Mouse (Mus musculus) limb, embryonic 14.5 days (tissue): ENCODE data around the gene Zmiz1. TPM values are rescaled to one million over a fixed set of nuclear protein-coding genes. Genes with fewer than 3 reads are reported as not detected.

Source experiments
- ATAC-seq: fragments of 200-750 bp; cut with Nextera tagmentation; 2 replicates; pipeline ENCODE4 v1.8.0; 2017; ENCODE audit warnings: low read depth, moderate number of reproducible peaks, moderate TSS enrichment; ENCODE audit not compliant: low FRiP score
- DNase-seq: peaks from one replicate; pipeline ENCODE4 v3.0.0-alpha.2; 2015; ENCODE audit warnings: low spot score
- H3K27ac ChIP-seq: fragments of 300-500 bp; sonication (generic); replicated peaks from 2 replicates; pipeline ENCODE4 v1.5.1; 2014; ENCODE audit warnings: low read depth, mild to moderate bottlenecking, low read length, moderate library complexity, mixed read lengths
- H3K27me3 ChIP-seq: fragments of 300-500 bp; sonication (generic); 2 replicates; pipeline ENCODE4 v1.6.1; 2014; ENCODE audit warnings: low read length, mixed read lengths; ENCODE audit not compliant: control insufficient read depth, insufficient read depth
- H3K36me3 ChIP-seq: fragments of 300-500 bp; sonication (generic); 2 replicates; pipeline ENCODE4 v1.6.1; 2014; ENCODE audit warnings: mild to moderate bottlenecking, low read length, moderate library complexity, mixed read lengths; ENCODE audit not compliant: control insufficient read depth, insufficient read depth
- H3K4me1 ChIP-seq: fragments of 300-500 bp; sonication (generic); 2 replicates; pipeline ENCODE4 v1.6.1; 2014; ENCODE audit warnings: antibody characterized with exemption, low read length, mixed read lengths; ENCODE audit not compliant: control insufficient read depth, insufficient read depth
- H3K4me2 ChIP-seq: fragments of 300-500 bp; sonication (generic); replicated peaks from 2 replicates; pipeline ENCODE4 v1.6.1; 2014; ENCODE audit warnings: low read depth, mild to moderate bottlenecking, low read length, moderate library complexity; ENCODE audit not compliant: severe bottlenecking
- H3K4me3 ChIP-seq: fragments of 300-500 bp; sonication (generic); replicated peaks from 2 replicates; pipeline ENCODE4 v1.5.1; 2014; ENCODE audit warnings: low read length
- H3K9ac ChIP-seq: fragments of 300-500 bp; sonication (generic); 2 replicates; pipeline ENCODE4 v1.6.1; 2014; ENCODE audit warnings: mild to moderate bottlenecking, low read depth, low read length, moderate library complexity; ENCODE audit not compliant: severe bottlenecking
- H3K9me3 ChIP-seq: fragments of 300-500 bp; sonication (generic); 2 replicates; pipeline ENCODE4 v1.6.1; 2016; ENCODE audit warnings: low read length; ENCODE audit not compliant: control insufficient read depth
- POLR2A ChIP-seq: fragments of 200-500 bp; IDR thresholded peaks from 2 replicates; pipeline ENCODE4 v1.8.0; 2012; ENCODE audit warnings: inconsistent platforms, mild to moderate bottlenecking, moderate library complexity, borderline replicate concordance; ENCODE audit not compliant: insufficient read depth, insufficient read length; ENCODE audit errors: extremely low read depth
- WGBS: fragments of 180-500 bp; shearing (Covaris S2); extraction: QIAGEN DNeasy Blood & Tissue Kit; methylation state at CpG from one replicate; pipeline ENCODE4 v1.1.7; 2014; 5-methylcytosine and 5-hydroxymethylcytosine counted together
- polyA plus RNA-seq, 2 experiments: library from polyadenylated mRNA; depleted of rRNA in 1 of 2; stranded (reverse) in 1 of 2; unstranded in 1 of 2; fragments of >200 nt; fragmentation: Nextera tagmentation in 1 of 2; extraction: Ambion mirVana in 1 of 2; gene quantifications; 2 replicates each; pipeline versions ENCODE4 v1.2.1 to v1.2.3; 2012 to 2014

Gene Zmiz1
- polyA plus RNA-seq, 2 experiments: 61.8 to 81.2 TPM

DNA sequence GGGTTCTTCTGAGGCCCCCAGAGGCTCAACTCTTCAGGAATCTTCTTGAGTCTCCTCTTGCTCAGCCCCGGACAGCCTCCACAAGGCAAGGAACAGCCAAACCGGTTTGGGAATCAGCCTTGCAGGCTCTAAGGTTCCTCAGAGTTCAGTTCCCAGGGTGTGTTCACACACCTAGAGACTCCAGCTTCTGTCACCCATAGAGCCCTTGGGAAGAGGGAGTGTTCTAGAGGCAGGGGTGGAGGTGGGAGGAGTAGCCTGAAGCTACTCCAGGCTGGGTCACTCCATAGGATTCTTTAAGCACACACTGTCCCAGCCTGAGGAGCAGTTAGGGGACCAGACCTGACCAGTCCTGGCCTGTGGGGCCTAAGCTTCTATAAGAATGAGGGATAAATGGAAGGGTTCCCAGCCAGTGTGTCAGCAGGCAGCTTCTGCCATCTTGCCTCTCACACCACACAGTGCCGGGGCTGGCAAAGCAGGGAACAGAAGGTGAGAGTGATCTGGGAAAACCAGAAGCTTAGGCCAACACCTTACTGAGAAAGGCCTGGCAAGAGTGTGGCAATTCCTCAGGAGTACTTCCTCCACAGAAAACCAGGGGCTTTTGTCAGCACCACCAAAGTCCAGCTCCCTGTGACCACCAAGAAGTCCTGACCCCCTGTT lies 168.7 kb downstream of the Zmiz1 start:
- no peaks in the 10 kb centered on the region for H3K9me3 ChIP-seq
- H3K4me2 ChIP-seq: no peak overlapping the region
- peaks cover 3% of the 10 kb centered on the region; the same call in 1 of the 2 replicates for H3K4me1 ChIP-seq
- no peaks in the 10 kb centered on the region for H3K27me3 ChIP-seq
- no peak overlapping the region for H3K27ac ChIP-seq
- H3K4me3 ChIP-seq: no peak overlapping the region
- WGBS: 68% methylated on average over 3 of the region's 3 CpGs
- TF ChIP-seq POLR2A: no peak
- 0 out of 2 replicates have a peak, but pooled peaks have one; percentile 16 for ATAC-seq
- H3K36me3 ChIP-seq: peaks cover 69% of the 10 kb centered on the region
- DNase-seq: no peak
- no peak overlapping the region for H3K9ac ChIP-seq

GRCm38 (mm10) chr14:25628448-25629099 lies 169.6 kb downstream of the Zmiz1 start:
- H3K27me3 ChIP-seq: no peaks in the 10 kb centered on the region
- no peak for ATAC-seq
- peaks cover under 1% of the 10 kb centered on the region; the same call in 1 of the 2 replicates for H3K4me1 ChIP-seq
- no peak for DNase-seq
- no peak for TF ChIP-seq POLR2A
- 72% methylated on average over 5 of the region's 5 CpGs for WGBS
- peaks cover 65% of the 10 kb centered on the region for H3K36me3 ChIP-seq
- H3K9ac ChIP-seq: no peak overlapping the region
- no peaks in the 10 kb centered on the region for H3K9me3 ChIP-seq
- no peak overlapping the region for H3K27ac ChIP-seq
- H3K4me2 ChIP-seq: no peak overlapping the region
- no peak overlapping the region for H3K4me3 ChIP-seq

DNA sequence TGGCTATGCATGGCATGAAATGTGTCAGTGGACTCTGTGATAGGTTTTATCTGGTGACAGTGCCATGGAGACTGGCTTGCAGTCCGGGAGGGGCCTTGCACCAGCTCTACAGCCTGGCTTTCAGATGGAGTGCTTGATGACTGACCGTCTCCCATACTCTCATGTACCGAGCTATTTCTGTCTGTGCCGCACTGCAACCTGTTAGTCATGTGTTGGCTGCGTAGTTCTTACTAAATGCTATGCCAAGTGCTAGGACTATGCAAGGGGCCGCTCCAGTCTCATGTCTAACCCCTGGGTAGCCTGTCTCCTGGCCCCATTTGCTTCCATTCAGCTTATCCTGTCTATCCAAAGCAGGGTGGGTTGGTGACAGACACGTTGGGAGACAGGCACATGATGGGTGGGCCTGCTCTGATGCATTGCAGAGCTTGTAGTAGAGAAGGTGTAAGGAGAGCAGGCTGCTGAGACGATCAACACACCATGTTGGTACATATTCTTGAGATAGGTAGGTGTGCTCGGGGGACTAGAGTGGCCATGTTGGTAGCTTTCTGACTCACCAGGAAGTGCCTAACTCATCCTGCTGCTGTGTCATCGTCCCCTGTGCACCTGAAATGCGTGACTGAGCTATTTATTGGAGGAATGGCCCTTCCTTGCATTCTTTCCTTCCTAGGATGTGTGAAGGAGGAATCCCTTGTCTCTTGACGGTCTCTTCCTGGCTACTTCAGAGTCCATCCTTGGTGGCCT lies 171.1 kb downstream of the Zmiz1 start:
- H3K27me3 ChIP-seq: no peaks in the 10 kb centered on the region
- H3K9me3 ChIP-seq: no peaks in the 10 kb centered on the region
- 84% methylated on average over 12 of the region's 12 CpGs for WGBS
- no peaks in the 10 kb centered on the region; the same call in 1 of the 2 replicates for H3K4me1 ChIP-seq
- ATAC-seq (no peak), DNase-seq (no peak)
- H3K36me3 ChIP-seq: peaks cover 57% of the 10 kb centered on the region
- H3K9ac ChIP-seq: no peak overlapping the region
- H3K4me3 ChIP-seq: no peak overlapping the region
- H3K27ac ChIP-seq: no peak overlapping the region
- no peak for TF ChIP-seq POLR2A
- no peak overlapping the region for H3K4me2 ChIP-seq

GRCm38 (mm10) chr14:25630647-25631409 lies 171.8 kb downstream of the Zmiz1 start:
- H3K9ac ChIP-seq: no peak overlapping the region
- no peak for DNase-seq
- no peak overlapping the region for H3K4me2 ChIP-seq
- H3K4me3 ChIP-seq: no peak overlapping the region
- no peak overlapping the region for H3K27ac ChIP-seq
- 75% methylated on average over 7 of the region's 7 CpGs for WGBS
- H3K36me3 ChIP-seq: peaks cover 57% of the 10 kb centered on the region
- H3K9me3 ChIP-seq: no peaks in the 10 kb centered on the region
- H3K4me1 ChIP-seq: no peaks in the 10 kb centered on the region; the same call in 1 of the 2 replicates
- H3K27me3 ChIP-seq: no peaks in the 10 kb centered on the region
- ATAC-seq: no peak
- TF ChIP-seq POLR2A: no peak

DNA sequence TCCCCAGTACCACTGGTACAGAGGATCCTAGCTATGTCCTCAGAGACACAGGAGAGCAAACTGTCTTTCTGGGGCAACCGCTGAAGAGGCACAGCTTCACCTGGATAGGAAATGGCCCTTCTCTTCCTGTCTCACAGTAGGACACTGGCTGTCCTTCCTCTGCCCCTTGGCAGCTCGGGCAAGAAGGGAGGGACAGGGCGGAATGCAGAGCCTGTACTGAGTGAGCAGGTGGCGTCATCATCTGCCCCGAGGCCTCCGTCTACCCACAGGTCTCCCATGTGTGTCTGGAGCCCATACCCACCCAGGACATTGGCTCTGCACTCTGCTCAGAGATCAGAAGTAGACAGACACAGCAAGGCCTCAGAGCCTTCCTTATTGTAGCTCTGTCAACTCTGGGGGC lies 172.5 kb downstream of the Zmiz1 start:
- Histone ChIP-seq H3K4me2 (no peak overlapping the region), H3K9me3 (no peaks in the 10 kb centered on the region), H3K27me3 (no peaks in the 10 kb centered on the region), H3K27ac (no peak overlapping the region), H3K4me1 (no peaks in the 10 kb centered on the region; the same call in 1 of the 2 replicates), H3K4me3 (no peak overlapping the region), H3K36me3 (peaks cover 60% of the 10 kb centered on the region), H3K9ac (no peak overlapping the region)
- ATAC-seq (no peak), DNase-seq (no peak)
- no peak for TF ChIP-seq POLR2A
- 71% methylated on average over 6 of the region's 6 CpGs for WGBS
